8 mouse cellular contexts compared by ENCODE assay signal in genomic region chr7:118855877-118856304, GRCm38 (mm10). TPM values are rescaled to one million over a fixed set of nuclear protein-coding genes. Genes with fewer than 3 reads are reported as not detected.
DNase-seq lines count a peak whose midpoint lies in the region; ATAC-seq and TF ChIP-seq lines count a peak whose summit lies in the region.

Gene Knop1 (minus strand): TSS chr7:118856254.

- peak within 1 kb of the TSS; percentile 77 for H3K4me3 ChIP-seq in kidney, adult 2 months (ENCODE audit: insufficient read depth, low read depth, low read length)
- H3K4me3 ChIP-seq in forebrain, embryonic 13.5 days = peak within 1 kb of the TSS; percentile 87
- H3K4me3 ChIP-seq in hindbrain, embryonic 11.5 days (ENCODE audit: low read depth, low read length) = peak within 1 kb of the TSS; percentile 83
- peak within 1 kb of the TSS; percentile 82 to 89 for H3K4me3 ChIP-seq in liver, embryonic 14.5 days (ENCODE audit: insufficient read depth in 1 of 2, low read depth in 2 of 2, low read length in 2 of 2)

- ATAC-seq in forebrain, embryonic 13.5 days = peak; percentile 78
- ATAC-seq in hindbrain, embryonic 11.5 days (ENCODE audit: low FRiP score) = no peak; the same call in 1 of the 2 replicates
- peak; percentile 81 for ATAC-seq in liver, embryonic 14.5 days (ENCODE audit: insufficient read depth)

- WGBS in kidney, adult 2 months = under 1% methylated on average over 46 of the region's 46 CpGs
- under 1% methylated on average over 46 of the region's 46 CpGs for WGBS in forebrain, embryonic 13.5 days
- under 1% methylated on average over 46 of the region's 46 CpGs for WGBS in hindbrain, embryonic 11.5 days
- under 1% methylated on average over 46 of the region's 46 CpGs for WGBS in liver, embryonic 14.5 days (ENCODE audit: insufficient replicate concordance)

- no peaks in the 10 kb centered on the region for H3K9me3 ChIP-seq in forebrain, embryonic 13.5 days (replicated peaks)
- H3K9me3 ChIP-seq in hindbrain, embryonic 11.5 days (ENCODE audit: control insufficient read depth, low read length) = no peaks in the 10 kb centered on the region
- H3K9me3 ChIP-seq in liver, embryonic 14.5 days (ENCODE audit: control insufficient read depth, low read length) = no peaks in the 10 kb centered on the region

- H3K9ac ChIP-seq in forebrain, embryonic 13.5 days = peak within 1 kb of the TSS; percentile 79
- H3K9ac ChIP-seq in hindbrain, embryonic 11.5 days (ENCODE audit: low read depth, low read length) = peak within 1 kb of the TSS; percentile 65
- H3K9ac ChIP-seq in liver, embryonic 14.5 days (replicated peaks) = peak within 1 kb of the TSS; percentile 80

- TF ChIP-seq CTCF in kidney, adult 2 months (conservative IDR thresholded peaks at IDR 0.05; ENCODE audit: insufficient read depth, insufficient read length, low read depth, low read length) = no peak
- TF ChIP-seq CTCF in liver, embryonic 14.5 days (IDR thresholded peaks at IDR 0.05; ENCODE audit: low read depth) = no peak

- H3K27ac ChIP-seq in kidney, adult 2 months (ENCODE audit: insufficient read depth, low read depth, low read length) = peak within 1 kb of the TSS; percentile 41
- peak within 1 kb of the TSS; percentile 70 for H3K27ac ChIP-seq in forebrain, embryonic 13.5 days
- H3K27ac ChIP-seq in hindbrain, embryonic 11.5 days (ENCODE audit: low read depth, low read length) = peak within 1 kb of the TSS; percentile 67
- H3K27ac ChIP-seq in liver, embryonic 14.5 days = no peak within 1 kb of the TSS

- no peaks in the 10 kb centered on the region for H3K36me3 ChIP-seq in kidney, adult 2 months (ENCODE audit: control insufficient read depth, insufficient read depth, low read length)
- peaks cover 28% of the 10 kb centered on the region for H3K36me3 ChIP-seq in forebrain, embryonic 13.5 days (ENCODE audit: poor library complexity, severe bottlenecking)
- H3K36me3 ChIP-seq in hindbrain, embryonic 11.5 days (ENCODE audit: control insufficient read depth, insufficient read depth, low read length) = peaks cover 8% of the 10 kb centered on the region; the same call in 1 of the 2 replicates
- H3K36me3 ChIP-seq in liver, embryonic 14.5 days (replicated peaks; ENCODE audit: control insufficient read depth, insufficient read depth, low read depth) = peaks cover 3% of the 10 kb centered on the region

- H3K27me3 ChIP-seq in kidney, adult 2 months (replicated peaks; ENCODE audit: control insufficient read depth, insufficient read depth, low read length) = no peaks in the 10 kb centered on the region
- no peaks in the 10 kb centered on the region for H3K27me3 ChIP-seq in forebrain, embryonic 13.5 days
- no peaks in the 10 kb centered on the region for H3K27me3 ChIP-seq in hindbrain, embryonic 11.5 days (ENCODE audit: control insufficient read depth, insufficient read depth, low read length)
- no peaks in the 10 kb centered on the region for H3K27me3 ChIP-seq in liver, embryonic 14.5 days (ENCODE audit: control insufficient read depth, insufficient read depth, low read length)

- H3K4me1 ChIP-seq in kidney, adult 2 months (ENCODE audit: control insufficient read depth, insufficient read depth, low read length) = peaks cover 4% of the 10 kb centered on the region; the same call in 1 of the 2 replicates
- H3K4me1 ChIP-seq in forebrain, embryonic 13.5 days = peaks cover 22% of the 10 kb centered on the region
- H3K4me1 ChIP-seq in hindbrain, embryonic 11.5 days (replicated peaks; ENCODE audit: control insufficient read depth, insufficient read depth, low read length) = no peaks in the 10 kb centered on the region
- H3K4me1 ChIP-seq in liver, embryonic 14.5 days (replicated peaks; ENCODE audit: control insufficient read depth in 2 of 2, insufficient read depth in 2 of 2, low read length in 1 of 2) = peaks cover 2 to 7% of the 10 kb centered on the region in 2 experiments; a peak in 3 of 4 replicates

- TF ChIP-seq POLR2A in kidney, adult 2 months (IDR thresholded peaks at IDR 0.05; ENCODE audit: low read depth, low read length) = no peak

- no peak for DNase-seq in kidney, adult 2 months
- no peak for DNase-seq in kidney, adult 18-20 months
- peak; percentile 62 for DNase-seq in MN1 (ENCODE audit: low spot score)
- DNase-seq in hindbrain, embryonic 11.5 days (ENCODE audit: low spot score) = no peak
- DNase-seq in liver, embryonic 14.5 days (ENCODE audit: low read depth in 3 of 3, low spot score in 3 of 3) = no peak
- DNase-seq in ovary, postnatal 36 days (ENCODE audit: low spot score) = no peak
- DNase-seq in thymus, postnatal 25 days = no peak

- peak within 1 kb of the TSS; percentile 79 for H3K4me2 ChIP-seq in forebrain, embryonic 13.5 days
- peak within 1 kb of the TSS; percentile 74 for H3K4me2 ChIP-seq in hindbrain, embryonic 11.5 days (replicated peaks; ENCODE audit: low read depth, low read length)
- peak within 1 kb of the TSS; percentile 80 for H3K4me2 ChIP-seq in liver, embryonic 14.5 days (ENCODE audit: low read depth)

- TF ChIP-seq EP300 in liver, embryonic 14.5 days (IDR thresholded peaks at IDR 0.05; ENCODE audit: low read depth) = no peak

RNA-seq across cellular contexts. Expression of gene Knop1, which starts in this region (rescaled TPM):
- polyA plus RNA-seq in kidney, adult 2 months (2012; rRNA removed) = 10.0 and 11.8 TPM in 2 replicates
- 123 and 133 TPM in 2 replicates for polyA plus RNA-seq in forebrain, embryonic 13.5 days (2015; fragmentation: Nextera tagmentation; extraction: Ambion mirVana)
- 108 and 112 TPM in 2 replicates for polyA plus RNA-seq in hindbrain, embryonic 11.5 days (2014; fragmentation: Nextera tagmentation; extraction: Ambion mirVana)
- 8.0 and 11.0 TPM in 2 replicates for polyA plus RNA-seq in liver, embryonic 14.5 days (2012; rRNA removed)
- polyA plus RNA-seq in liver, embryonic 14.5 days (2014; fragmentation: Nextera tagmentation; extraction: Ambion mirVana) = 32.0 and 34.8 TPM in 2 replicates
